Mouse (Mus musculus) B cell, adult 2 months (primary cell): ENCODE measurements around the gene Dut.
"Not testable (repeated sequence)": the region's sequence is repeated elsewhere in the genome, so short reads cannot be mapped to it uniquely, and the experiment has no call there.

ENCODE experiments used
- DNase-seq, 2 experiments: peaks; one replicate each; pipeline ENCODE4 v3.0.0; 2022

Dut gene

GRCm38 (mm10) chr2:125255886-125256285, 8.9 kb downstream of the Dut start:
- no peak for DNase-seq

DNA sequence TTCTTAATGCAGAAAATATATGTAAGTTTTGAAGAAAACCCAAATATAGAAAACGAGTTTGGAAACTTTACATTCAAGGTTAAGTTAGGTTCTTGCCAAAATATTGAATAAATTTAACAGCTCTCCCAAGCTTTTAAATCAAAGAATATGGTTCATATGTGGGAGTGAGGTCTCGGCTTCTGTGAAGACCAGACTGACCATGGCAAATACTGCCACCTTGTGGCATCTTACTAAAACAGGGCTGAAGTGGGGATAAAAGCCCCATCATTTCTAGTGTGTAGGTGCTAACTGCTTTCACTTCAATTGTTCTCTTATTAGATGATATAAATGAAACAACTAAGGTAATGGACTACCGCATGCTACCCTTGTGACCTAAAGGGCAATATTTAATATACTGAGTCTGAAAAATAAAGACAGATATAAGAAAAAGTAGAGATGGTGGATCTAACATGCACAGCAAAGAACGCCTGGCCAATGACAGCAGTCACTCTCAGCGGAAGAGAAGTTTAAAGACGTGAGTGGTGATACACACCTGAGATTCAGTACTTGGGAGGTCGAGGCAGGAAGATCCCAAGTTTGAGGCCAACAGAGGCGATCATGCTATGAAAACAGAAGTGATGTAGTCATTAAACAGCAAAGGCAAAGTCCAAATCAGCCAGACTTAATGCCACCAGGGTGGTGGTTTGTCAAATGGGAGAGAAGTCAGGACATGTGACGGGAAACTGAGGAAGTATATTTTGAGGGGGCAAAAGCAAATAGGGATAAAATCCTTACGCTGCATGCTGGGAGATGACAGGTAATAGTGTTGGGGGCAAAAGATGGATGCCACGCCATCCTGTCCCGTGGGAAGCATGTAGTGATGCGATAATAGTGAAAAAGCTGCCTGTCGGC, 12.5 kb downstream of the Dut start:
- peak; percentile 18 to 33 for DNase-seq

DNA sequence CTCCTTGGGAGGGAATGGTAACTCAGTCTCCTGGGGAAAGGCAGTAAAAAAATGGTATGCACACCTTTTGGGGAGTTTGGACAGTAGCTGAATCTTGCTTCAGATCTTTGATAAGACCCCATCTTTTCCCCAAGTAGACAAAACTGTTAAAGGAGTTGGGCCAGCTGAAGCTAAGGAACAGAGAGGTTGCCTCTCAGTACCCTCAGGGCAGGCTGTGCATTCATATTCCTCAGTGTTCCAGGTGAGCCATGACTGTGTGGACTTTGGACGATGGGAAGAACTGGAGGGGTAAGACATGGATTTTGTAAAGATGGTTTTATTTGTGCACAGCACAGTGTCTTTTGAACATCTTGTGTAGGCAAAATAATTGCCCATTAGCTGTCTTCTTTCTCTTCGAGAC, 13.3 kb downstream of the Dut start:
- DNase-seq = no peak

- no peak for DNase-seq
Measured at GRCm38 (mm10) chr2:125263056-125263455, 16.1 kb downstream of the Dut start.

DNA sequence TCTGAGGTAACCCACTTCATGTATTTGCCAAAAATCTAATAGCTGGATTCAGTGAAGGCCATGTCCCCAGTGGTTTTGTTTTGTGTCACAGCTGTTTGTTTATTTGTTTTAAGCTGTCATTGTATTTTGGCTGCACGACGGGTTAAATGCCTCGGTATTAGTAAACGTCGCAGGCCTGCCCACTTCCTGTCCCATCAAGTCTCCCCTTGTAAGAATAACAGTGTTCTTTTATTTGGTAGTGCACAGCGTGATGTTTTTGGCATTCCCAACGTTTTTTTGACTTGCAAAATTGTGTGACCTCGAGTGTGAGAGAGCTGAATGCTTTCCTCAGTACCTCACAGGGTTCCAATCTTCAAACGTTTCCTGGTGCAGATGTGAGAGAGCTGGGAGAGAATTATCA, 16.8 kb downstream of the Dut start:
- no peak for DNase-seq

GRCm38 (mm10) chr2:125268876-125269275, 21.9 kb downstream of the Dut start:
- DNase-seq = no peak

DNA sequence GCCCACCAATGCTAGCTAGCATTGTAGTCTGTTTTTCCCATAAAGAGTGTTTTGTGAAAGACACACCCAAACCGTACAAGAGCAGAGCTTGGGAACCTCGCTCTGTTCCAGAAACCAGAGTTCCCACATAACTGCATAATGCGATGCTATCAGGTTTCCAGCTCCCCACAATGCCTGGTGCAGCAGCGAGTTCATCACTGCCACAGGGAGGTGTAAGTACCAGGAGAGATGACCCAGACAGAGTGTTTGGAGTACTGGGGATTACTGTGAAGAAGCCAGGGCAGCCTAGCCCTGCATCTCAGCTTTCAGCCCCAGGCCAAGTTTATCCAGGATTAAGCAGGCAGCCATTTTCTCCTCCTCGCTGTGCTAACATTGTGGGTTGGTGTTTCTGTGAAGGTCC, 28.6 kb downstream of the Dut start:
- DNase-seq = no peak

DNA sequence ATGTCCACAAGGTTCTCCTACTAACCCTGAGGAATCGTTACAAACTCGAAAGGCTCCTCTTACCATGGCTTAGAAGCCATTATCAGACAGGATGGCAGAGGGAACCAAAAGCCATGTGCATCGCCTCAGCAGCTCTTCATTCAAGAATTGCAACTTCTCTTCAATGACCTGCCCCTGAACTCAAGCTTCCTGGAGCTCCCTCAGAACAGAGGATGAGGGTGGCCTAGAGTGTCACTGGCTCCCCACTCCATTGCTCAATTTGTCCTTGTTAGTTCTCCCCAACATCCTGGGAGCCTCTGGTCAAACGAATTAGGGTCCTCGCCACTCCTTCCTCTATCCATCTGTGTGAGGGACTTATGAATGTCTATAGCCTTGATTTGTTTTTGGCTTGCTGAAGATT, 29.7 kb downstream of the Dut start:
- no peak for DNase-seq

DNA sequence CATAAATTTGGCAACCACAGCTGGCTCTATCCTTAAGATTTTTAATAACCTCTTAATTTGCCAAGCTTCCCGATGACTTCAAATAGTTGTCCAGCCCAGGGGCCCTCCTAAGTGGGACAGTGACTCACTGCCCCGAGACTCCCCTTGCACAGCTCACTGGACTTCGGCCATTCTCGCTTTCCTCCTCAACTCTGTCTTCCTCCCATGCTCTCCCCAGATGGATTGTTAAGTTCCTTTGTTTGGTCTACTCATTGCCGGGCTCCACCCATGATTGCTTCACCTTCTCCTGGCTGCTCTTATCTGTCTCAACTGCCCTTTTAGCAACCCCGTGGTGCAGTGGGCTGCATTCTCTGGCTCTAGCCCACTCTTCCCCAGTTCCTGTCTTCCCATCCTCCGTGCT, 31.5 kb downstream of the Dut start:
- no peak for DNase-seq

- not testable (repeated sequence) for DNase-seq
Measured at GRCm38 (mm10) chr2:125279995-125280394, 33.0 kb downstream of the Dut start.

DNA sequence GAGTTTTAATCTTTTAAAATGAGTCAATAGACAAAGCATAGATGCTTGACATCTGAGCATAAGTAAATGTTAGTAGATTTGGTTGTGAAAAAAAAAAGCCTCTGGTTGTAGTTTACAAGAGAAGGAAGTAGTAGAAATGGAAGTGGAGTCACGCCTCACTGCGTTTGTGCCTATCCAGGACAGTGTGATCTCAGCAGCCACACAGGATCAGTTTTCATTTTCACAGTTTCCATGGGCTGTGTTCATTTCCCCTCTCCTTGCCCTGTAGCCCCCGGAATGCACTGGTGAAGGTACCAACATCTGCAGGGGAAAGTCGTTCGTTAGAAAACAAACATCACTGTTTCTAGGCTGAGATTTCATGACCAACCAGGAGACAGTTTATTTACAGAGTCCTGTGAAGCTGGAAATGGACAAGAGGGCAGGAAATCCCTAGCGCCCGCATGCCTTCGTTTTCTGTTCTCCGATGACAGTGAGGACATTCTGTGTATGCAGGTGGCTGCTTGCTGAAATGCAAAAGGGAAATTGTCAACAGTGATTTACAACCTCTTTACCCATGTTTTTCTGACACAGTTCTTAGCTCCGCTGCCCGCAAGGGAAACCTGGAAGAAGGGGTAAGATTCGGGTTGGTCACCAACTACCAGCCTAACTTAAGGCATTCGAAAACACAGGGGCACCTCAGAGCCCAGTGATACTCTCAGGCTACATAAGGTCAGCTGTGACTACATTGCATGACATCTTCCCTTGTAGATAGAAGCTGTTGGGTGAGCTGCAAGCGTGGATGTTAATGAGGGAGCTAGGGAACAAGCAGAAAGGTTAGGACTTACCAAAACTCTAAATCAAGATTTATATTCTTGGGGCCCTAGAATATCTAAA, 35.6 kb downstream of the Dut start:
- peak; percentile 25 to 30 for DNase-seq

- no peak for DNase-seq
Measured at GRCm38 (mm10) chr2:125285777-125286176, 38.8 kb downstream of the Dut start.

- no peak for DNase-seq
Measured at GRCm38 (mm10) chr2:125290197-125290965, 43.4 kb downstream of the Dut start.

GRCm38 (mm10) chr2:125291101-125291500, 44.1 kb downstream of the Dut start:
- DNase-seq = no peak

DNA sequence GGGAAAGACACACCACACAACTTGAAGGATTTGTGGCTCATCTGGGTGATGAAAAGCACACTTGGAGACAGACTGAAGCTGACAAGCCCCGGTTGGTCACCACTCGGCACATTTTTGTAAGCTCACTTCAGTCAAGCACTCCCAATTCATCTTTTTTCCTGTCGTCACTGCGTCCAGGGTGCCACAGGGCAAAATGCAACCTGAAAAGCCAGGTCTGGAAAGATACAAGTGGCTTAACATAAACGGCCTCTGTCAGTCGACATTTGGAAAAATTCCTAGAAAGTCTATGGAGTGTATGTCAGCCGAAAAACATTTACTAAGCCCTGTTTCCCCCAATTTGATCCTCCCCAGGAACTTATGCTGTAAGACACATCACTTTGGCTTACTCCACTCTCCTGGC, 45.6 kb downstream of the Dut start:
- no peak for DNase-seq

DNA sequence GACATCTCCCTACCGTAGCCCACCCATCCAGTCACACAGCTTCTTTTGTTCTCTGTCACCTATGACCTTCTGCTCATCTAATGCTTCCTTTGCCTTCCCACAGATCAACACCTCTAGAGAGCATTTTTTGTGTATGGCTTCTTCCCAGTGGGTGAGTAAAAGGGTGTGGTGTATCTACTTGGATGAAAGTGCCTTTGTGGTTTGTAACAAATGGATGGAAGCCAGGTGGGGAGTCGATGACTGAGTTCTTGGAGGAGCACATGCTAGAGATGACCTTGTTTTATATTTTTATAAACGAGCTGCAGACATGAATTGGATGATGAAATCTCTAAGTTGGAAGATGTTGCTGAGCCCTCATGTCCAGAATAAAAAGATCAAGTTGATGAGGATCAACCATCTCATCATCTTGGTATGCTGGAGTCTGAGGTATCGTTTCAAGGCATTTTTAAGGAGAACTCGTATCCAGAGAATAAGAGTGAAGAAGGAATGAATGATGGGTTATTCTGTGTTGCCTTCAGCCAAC, 47.0 kb downstream of the Dut start:
- DNase-seq = no peak

DNA sequence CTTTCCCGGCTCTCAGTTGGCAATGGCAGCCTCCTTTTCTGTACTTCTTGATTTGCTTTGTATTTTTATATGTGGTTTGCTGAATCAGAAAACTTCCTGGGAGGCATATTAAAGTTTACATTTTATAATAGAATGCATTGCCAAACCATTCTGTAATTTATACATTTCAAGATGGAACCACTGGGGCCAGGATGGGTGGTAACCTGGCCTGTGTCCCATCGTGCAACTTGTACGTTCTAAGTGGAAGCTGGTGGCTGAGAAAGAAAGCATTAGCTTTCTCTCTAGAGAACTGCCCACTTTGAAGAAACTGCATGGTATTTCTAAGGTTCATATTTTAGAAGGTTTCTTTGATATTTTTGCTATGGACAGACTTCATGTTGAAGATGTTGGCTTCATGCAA, 48.5 kb downstream of the Dut start:
- DNase-seq = no peak

GRCm38 (mm10) chr2:125298841-125299240, 51.9 kb downstream of the Dut start:
- DNase-seq = no peak

- DNase-seq = no peak
Measured at GRCm38 (mm10) chr2:125301877-125302624, 55.1 kb downstream of the Dut start.

- no peak for DNase-seq
Measured at GRCm38 (mm10) chr2:125302625-125302924, 55.6 kb downstream of the Dut start.

- DNase-seq = no peak
Measured at GRCm38 (mm10) chr2:125303764-125304384, 56.9 kb downstream of the Dut start.

DNA sequence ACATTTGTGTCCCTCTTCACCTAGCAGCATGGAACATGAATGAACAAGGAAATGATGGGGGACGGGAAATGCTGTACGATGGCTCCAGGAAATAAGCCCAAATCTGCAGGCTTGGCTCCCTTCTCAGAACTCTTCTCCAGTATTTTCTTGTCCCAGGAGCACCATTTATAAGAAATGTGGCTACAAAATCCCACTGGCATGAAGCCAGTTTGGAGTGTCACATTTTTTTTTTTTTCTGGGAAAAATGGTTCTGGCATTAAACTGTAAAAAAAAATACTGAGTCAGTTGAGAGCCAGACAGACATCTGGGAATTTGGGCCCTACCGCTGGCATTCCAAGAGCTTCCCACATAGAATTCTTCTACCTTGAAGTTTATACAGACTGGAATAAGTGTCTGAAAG, 57.8 kb downstream of the Dut start:
- DNase-seq = no peak
